Mouse (Mus musculus) B cell, adult 2 months (primary cell): ENCODE measurements around the gene A130010J15Rik.

Experiments
- DNase-seq, 2 experiments: peaks; one replicate each; pipeline ENCODE4 v3.0.0; 2022

The A130010J15Rik gene

DNA sequence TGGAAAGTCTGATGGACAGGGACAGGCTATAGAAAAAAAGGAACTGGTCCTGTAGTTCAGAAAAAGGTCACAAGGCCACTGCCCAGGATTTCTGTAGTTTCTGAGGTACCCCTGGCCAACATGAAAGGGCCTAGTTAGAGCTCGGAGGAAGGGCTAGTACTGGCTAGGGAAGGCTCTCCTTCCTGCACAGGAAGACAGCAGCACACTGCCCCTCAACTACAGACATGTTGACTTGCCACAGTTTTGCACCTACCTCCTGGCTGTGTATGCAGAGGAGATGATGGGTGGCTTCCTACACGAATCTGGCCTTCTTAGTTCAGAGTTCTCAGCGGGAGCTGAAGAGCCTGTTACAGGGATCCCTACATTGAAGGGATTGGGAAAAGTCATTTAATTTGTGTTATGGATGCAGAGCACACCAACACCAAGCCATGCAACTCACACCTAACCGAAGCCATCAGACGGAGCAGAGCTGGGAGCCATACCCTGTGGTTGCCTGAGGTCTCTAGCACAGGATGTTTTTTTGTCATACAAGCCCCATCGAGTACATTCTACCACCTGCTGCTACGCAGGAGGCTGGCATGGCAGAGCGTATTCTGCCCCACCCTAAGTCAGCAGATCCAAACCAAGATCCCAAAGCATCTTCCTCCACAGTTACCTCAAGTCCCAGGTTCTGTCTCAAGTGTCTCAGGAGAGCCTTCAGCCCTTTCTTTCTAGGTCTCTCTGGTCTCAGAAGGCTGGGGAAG lies 33.0 kb downstream of the A130010J15Rik start:
- DNase-seq, result peak in 1 of 2 experiments; percentile 54

DNA sequence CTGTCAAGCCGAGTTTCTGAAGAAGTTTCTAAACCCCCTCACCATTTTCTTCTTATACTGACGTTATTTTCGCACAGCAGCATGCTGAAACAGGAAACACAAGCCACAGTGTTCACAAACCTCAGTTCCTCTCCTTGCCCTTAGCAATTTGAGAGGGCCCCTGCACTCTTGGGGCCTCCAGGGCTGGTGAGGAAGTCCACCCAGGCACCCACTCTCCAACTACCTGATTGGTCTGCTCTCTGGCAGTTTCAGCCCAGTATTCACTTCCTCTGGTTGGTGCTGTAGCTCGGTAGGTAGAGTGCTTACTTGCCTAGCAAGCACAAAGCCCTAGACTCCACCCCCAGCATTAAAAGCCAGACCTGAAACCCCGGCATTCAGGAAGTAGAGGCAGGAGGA lies 33.5 kb downstream of the A130010J15Rik start, which contains the start of gene Traf3ip3:
Traf3ip3 (minus strand) TSS at position 321 of the 396 bp plus-strand sequence.
- DNase-seq, result peak; percentile 85 to 89

DNA sequence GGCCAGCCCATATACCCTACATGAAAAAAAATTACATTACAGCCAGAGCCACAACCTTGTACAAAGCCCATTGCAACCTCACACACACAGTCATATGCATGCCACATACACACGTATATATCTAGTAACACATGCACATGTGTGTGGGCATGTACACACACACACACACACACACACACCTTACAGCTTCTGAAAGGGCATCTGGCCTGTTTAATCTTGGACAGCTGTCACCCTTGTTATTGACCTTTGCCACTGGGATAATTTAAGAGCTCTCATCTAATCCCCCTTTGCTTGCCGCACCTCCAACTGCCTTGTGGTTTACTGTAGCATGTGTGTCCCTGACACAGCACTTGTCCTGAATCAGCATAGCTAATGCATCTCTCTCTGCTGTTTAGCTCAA lies 36.0 kb downstream of the A130010J15Rik start:
- DNase-seq, result no peak

DNA sequence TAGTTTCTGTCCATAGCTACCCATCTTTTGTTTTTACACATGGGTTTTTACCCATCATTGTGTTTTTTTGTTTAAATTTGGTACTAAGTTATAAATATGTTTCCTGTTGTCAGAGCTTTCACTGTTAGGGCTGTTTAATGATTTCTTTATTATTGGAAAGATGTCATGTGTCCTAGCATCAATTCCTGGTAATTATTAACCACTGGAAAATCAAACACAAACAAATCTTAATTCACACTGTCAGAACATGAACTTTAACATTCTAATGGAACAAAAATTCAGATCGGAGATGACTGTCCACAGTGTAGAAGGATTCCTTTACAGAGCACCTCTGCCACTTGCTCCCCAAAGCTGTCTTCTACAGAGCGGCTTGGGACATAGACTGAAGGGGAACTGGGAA lies 37.6 kb downstream of the A130010J15Rik start:
- no peak for DNase-seq

DNA sequence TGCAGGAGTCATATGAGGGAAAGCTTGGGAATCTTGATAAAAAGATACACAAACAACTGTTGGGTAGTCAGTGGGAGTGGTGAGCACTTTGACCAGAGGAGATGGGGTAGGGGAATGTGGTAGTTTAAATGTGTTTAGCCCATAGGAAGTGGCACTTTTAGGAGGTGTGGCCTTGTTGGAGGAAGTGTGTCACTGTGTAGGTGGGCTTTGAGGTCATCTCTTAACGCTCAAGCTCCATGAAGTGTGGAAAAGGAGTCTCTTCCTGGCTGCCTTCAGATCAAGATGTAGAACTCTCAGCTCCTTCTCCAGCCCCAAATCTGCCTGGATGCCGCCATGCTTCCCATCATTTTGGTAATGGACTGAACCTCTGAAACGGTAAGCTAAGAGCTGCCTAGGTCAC lies 39.7 kb downstream of the A130010J15Rik start, which contains the start of gene Lamb3:
Lamb3 (plus strand) TSS at position 197 of the 400 bp plus-strand sequence.
- peak; percentile 49 to 52 for DNase-seq

DNA sequence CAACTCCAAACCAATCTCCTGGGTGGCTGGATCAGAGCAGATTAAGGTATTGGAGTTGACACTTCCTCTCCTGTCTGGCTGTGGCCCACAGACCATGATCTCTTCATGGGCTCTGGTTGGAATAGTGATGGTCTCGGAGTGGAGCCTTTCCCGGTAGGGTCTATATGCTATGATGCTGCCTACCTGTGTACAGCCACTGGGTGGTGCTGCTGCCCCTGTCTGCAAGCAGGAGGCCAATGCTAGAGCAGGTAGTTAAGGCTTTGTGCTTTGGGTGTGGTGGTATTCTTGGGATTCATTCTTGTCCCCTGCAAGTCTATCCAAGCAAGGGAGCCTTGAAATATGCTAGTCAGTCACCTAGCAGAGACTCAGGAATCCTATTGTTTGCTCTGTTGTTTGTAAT lies 40.3 kb downstream of the A130010J15Rik start:
- peak; percentile 82 to 83 for DNase-seq

DNA sequence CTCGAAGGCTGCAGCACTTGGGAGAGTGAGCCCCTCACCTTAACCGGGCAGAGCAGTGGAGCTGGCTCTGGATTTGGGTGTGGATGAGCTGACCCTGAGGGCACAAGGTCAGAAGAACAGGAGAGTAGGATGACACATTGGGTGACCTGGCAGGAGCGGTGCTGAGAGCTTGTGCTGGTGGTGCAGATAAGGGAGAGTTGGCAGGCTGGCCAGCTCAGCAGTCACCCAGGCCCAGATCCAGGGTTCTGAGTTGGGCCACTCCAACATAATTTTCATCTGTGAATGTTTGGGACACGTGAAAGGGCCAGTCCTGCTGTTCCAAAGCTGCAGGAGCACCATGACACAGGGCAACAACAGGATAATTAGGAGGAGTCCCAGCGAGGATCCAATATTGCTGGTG lies 43.5 kb downstream of the A130010J15Rik start:
- DNase-seq, result no peak

DNA sequence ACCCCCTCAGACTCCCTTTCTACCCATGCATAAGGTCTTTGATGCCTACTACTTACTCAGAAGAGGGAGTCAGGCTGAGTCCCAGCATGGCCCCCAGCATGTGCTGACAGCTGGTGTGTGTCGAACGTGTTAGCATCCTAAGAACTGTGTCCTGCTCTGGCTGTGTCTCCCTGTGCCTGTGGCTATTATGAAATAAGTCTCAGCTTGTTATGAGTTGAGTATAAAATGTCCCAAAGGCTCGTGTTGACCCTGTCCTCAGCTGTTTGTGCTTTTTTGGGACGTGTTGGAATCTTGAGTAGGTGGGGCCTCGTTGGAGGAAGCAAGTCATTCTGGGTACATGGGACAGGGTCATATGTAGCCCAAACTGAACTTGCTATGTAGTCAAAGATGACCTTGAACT lies 46.2 kb downstream of the A130010J15Rik start:
- no peak for DNase-seq

DNA sequence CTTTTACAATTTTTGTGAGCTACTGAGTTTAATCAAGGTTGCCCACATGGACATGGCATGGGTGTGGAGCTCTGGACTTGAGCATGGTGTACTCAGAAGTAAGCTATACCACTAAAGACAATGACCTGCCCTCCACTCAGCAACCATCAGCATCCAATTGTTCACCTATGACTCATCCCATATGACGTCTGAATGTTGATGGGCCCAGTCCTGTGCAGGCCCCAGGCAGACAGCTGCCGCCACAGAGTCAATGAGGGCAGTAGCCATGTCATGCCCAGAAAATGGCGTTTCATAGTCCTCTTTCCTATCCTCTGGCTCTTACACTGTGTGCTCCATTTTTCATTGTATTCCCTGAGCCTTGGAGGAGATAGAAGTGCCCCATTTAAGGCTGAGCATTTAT lies 48.2 kb downstream of the A130010J15Rik start:
- no peak for DNase-seq

DNA sequence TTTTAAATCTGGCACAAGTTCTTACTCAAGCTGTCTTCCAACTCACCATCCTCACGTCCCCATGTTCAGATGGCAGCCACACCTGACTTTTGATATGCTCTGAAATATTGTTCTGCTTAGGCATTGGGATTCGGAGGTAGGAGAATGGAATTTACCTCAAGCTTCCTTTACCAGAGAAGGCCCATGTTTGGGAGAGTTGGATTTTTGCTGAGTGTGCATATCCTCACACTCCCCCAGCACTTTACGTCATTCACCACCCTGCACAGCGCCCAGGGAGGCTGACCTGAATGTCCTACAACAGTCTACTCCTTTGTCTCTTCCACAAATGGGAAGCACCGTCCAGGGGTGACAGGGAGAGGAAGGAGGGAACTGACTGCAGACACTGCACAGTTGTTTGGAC lies 52.6 kb downstream of the A130010J15Rik start:
- DNase-seq, result no peak

DNA sequence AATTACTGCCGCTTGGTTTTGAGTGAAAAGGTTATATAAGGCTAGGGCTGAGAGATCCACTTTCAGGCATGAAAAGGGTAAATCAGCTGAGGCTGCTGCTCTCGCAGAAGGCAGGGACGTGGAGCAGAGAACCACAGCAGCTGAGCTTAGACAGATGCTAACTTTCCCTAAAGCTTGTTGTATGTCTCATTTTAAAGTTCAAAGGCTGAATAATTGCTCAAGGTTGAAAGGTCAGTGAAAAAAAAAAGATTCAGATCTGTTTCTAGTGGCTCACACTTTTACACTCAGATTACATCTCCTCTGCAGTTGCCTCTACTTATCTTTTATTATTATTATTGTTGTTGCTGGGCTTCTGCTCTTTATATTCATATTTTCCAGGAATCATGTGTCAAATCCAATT lies 57.7 kb downstream of the A130010J15Rik start:
- no peak for DNase-seq

DNA sequence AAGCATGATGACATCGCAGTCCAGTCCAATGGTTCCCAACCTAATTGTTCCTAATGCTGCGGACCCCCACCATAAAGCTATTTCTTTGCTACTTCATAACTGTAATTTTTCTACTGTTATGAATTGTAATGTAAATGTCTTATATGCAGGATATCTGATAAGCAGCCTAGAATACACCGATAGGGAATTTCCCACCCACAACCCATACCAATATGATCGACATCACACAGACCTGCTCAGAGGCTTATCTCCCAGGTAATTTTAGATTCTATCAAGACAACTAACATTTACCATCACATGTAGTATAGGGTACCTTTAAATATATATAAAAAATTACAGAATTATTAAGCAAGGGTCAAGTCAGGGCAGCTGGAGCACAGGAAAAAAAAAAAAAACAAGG lies 58.3 kb downstream of the A130010J15Rik start:
- DNase-seq, result no peak

DNA sequence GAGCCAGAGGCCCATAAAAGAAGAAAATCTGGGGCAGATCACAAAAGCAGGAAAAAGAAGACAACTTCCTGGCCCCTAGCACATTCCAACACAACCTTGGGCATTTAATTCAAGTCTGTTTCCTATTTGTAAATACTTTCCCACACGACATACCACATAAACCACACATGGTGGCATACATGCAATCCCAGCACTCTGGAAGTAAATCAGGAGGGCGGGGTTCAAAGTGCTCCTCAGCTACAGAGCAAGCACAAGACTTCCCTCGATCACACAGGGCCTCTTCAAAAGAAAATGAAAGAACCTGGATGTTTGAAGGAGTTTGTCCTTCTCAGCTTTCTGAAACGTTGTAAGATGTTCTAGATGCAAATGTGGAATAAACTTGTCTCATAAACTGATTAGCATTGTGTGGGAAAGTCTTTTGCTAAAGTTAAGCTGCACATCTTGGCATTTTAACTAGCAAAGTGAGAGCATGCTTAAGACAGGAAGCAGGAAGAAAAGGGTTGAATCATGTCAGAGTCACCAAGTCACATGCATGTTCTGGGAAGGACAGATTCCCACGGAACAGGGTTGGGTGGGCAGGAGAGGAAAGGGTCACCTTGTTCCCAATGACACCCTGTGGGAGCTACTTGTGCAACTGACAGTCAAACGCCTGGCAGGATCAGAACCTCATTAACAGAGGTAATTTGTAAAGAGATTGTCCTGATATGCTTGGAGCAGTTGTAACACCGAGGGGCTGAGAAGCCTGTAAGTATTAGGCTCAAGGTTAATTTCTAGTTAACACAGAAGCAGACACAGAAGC lies 59.1 kb downstream of the A130010J15Rik start:
- no peak for DNase-seq
